Mouse (Mus musculus) hematopoietic stem cell, adult 5-6 weeks (primary cell): ENCODE measurements at regions not wholly inside any gene's neighbourhood (a gene's known extent, or its start where the extent isn't known, plus 50 kb on each side); places are given as distances from the start of the nearest gene placed in this dataset.

ENCODE experiments used
- ATAC-seq, 2 experiments: fragments of 125-278 bp in 1 of 2; replicated peaks in 1 of 2; 2 replicates each; pipeline ENCODE4 v1.8.0; 2016 to 2017; ENCODE audit warnings: inconsistent platforms in 2 of 2, mild to moderate bottlenecking in 2 of 2, moderate number of reproducible peaks in 2 of 2, low read depth in 1 of 2, moderate TSS enrichment in 1 of 2; ENCODE audit not compliant: low FRiP score in 2 of 2, poor library complexity in 2 of 2, severe bottlenecking in 2 of 2, insufficient read depth in 1 of 2, low TSS enrichment in 1 of 2

DNA sequence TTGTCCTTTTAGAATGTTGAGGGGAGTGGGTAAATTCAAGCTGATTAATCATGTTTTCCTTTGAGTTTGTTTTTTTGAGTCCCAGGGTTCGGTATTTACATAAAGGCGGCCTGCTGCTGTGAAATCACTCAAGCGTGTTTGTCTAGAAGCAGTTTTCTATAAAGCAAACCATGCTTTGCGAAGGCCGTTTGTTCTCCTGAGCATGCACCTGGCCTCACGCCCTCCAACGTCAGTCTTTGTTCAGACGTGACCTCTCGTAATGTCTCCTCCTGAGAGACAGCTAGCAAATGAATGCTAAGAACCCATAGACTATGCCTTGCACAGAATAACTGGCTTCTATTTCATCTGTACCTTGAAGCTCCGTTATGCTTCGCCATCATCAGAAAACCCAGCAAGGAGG is 92.8 kb upstream of the Kcnk2 start:
- ATAC-seq = no peak

GRCm38 (mm10) chr1:189485336-189485735 is 83.3 kb upstream of the Kcnk2 start:
- ATAC-seq = no peak

DNA sequence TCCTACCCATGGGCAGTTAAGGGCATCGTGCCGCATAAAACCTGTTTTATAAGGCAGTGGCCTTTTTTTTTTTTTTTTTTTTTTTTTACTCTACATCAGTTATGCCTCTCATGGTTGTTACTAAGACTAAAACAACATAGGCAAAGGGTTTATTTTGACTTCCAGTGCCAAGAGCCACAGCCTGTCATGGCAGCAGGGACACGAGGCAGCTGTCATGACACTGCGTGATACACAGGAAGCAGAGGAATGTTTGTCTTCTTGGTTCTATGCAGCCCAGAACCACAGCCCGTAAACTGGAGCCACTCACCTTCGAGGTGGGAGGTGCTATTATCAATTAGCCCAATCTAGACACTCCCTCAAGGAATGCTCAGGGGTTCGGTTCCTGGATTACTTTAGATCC is 81.3 kb upstream of the Kcnk2 start:
- no peak for ATAC-seq

DNA sequence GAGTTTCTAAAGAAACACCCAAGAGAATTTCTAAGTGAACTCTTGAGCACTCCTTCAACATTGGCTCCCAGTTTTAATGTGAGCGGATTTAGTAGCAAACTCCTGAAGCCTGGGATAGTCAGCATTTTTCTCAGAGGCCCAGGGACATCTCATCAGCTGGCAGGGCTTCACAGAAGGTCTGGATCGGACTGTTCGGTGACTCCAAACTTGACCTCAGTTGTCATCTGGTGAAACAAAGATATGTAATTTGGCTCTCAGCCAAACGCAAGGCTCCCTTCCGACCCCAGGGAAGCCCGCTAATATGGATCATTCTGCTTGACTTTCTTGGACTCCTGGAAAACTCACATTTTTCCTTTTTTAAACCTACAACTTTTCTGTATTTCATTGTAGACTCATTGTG is 76.0 kb upstream of the Kcnk2 start:
- ATAC-seq = no peak

DNA sequence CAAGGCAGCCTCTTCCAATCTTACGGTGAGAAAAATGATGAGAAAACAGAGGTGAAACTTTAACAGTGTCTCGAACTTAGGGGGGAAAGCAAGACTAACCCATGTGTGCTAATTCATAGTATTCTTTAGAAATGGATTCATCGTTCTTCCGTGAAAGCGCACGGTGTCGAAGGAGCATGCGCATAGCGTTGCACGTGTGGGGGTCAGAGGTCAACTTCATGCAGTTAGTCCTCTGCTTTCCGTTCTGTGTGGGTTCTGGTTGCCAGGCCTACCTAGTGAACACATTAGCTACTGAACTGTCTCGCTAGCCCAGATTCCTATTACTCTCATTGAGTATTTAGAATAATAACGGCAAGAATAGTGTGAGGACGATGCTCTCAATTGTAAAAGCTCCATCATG is 74.7 kb upstream of the Kcnk2 start:
- no peak for ATAC-seq

DNA sequence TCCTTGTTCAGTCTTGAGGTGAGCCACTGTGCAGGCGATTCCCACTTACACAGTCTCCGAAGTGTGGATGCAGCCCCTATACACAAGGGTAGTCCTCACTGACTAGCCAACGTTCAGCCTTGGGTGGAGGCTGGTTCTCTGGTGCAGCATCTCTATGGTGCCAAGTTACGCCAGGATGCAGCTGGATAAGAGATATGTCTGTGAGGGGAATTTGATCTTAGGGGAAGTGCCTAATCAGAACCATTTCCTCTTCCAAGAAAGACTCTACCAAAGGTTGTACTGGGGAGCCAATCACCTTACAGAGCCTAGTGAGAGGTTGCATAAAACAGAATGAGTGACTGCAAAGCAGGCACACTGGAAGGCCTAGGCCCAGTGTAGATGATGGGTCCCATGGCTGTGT is 71.0 kb upstream of the Kcnk2 start:
- ATAC-seq = no peak

GRCm38 (mm10) chr1:189458421-189458820 is 56.3 kb upstream of the Kcnk2 start:
- ATAC-seq = no peak
